In the genomic region with DNA sequence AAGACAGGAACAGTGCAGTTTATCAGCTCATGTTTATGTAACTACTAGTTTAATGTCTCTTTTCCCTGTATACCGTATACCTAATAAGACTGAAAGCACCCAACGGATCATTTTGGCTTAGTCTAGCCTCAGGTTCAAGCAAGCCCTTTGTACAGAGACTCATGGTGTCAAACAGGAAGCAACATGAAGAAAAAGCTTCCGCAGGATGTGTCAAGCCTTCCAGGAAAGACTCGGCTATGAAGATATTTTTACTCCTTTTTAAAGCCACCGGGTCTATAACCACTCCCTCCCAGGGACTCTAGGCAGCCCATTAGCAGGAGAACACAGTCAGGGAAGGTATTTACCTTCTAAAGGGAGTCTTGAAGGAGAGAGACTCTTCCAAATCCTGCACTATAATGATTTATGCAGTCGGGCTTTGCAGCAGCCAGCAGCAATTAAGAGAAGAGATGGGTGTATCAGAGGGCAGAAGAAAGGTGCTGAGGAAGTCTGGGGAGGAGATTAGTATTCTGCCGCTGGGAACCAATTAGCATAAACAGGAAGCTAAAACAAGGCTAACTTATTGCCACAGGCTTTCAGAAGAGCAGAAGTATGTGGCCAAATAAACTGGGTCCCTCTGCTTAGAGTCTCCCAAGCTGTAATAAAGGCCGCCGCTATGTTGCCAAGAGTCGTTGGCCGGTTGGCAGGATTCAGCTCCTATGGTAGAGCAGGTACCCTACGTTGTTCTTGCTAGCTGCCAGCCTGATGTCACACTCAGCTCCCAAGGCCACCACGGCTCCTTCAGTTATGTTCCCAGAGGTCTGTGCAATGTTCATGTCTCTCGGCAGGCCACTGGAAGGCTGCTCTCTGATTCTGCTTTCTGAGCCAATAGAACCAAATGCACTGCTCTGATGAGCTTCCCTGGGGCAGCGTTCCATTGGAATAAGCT, we compare ENCODE assay signal across 9 mouse cellular contexts.
DNase-seq lines count a peak whose midpoint lies in the region; ATAC-seq lines count a peak whose summit lies in the region.
"Had no signal": no experiment of that assay in that cellular context is flagged by ENCODE, and none has a peak within 500 bp of the region (broad histone marks: within the 10 kb centered on the region; RNA-seq: fewer than 3 reads in every experiment).

No protein-coding gene starts in this region.

- 69% methylated on average over 15 of the region's 15 CpGs for WGBS in limb, embryonic 11.5 days
- WGBS in limb, embryonic 10.5 days, result 74% methylated on average over 15 of the region's 15 CpGs
- WGBS in heart, embryonic 11.5 days (ENCODE audit: insufficient replicate concordance), result 67% methylated on average over 15 of the region's 15 CpGs

- no peak for DNase-seq in limb, embryonic 11.5 days (ENCODE audit: low spot score)
- DNase-seq in limb, embryonic 10.5 days (ENCODE audit: low spot score), result no peak
- peak; percentile 55 to 60 for DNase-seq in cerebellum, postnatal 25 days
- peak; percentile 20 to 44 for DNase-seq in natural killer cell, adult 2 months (ENCODE audit: low spot score in 2 of 2)
- no peak for DNase-seq in right cerebral cortex, adult 2 months (ENCODE audit: low spot score in 2 of 2)
- DNase-seq in lung, adult 18-20 months, result no peak

- no peak for ATAC-seq in limb, embryonic 11.5 days (ENCODE audit: insufficient number of reproducible peaks, low FRiP score, low TSS enrichment, low read depth)
- peak; percentile 81 for ATAC-seq in activated CD4-positive, CD25-positive, alpha-beta regulatory T cell, adult 4 months
- no peak for ATAC-seq in heart, embryonic 11.5 days (replicated peaks; ENCODE audit: insufficient number of reproducible peaks, low FRiP score, low TSS enrichment)

- no peaks in the 10 kb centered on the region for H3K27me3 ChIP-seq in limb, embryonic 11.5 days (ENCODE audit: control insufficient read depth, insufficient read depth, low read length)
- no peaks in the 10 kb centered on the region for H3K27me3 ChIP-seq in limb, embryonic 10.5 days (ENCODE audit: low read depth, poor library complexity, severe bottlenecking)
- H3K27me3 ChIP-seq in heart, embryonic 11.5 days (ENCODE audit: control insufficient read depth, insufficient read depth, low read length), result no peaks in the 10 kb centered on the region; the same call in 1 of the 2 replicates

- no peak overlapping the region; the same call in 1 of the 2 replicates for H3K4me2 ChIP-seq in limb, embryonic 11.5 days (ENCODE audit: low read depth, severe bottlenecking)
- H3K4me2 ChIP-seq in heart, embryonic 11.5 days, result no peak overlapping the region

- 0 out of 2 replicates have a peak, but pooled peaks cover 3% of the 10 kb centered on the region for H3K4me1 ChIP-seq in limb, embryonic 11.5 days (ENCODE audit: control insufficient read depth, insufficient read depth, low read length)
- H3K4me1 ChIP-seq in limb, embryonic 10.5 days, result peaks cover 15% of the 10 kb centered on the region
- peaks cover 2% of the 10 kb centered on the region for H3K4me1 ChIP-seq in heart, embryonic 11.5 days (ENCODE audit: control insufficient read depth, insufficient read depth, low read length)

- H3K9me3 ChIP-seq in limb, embryonic 11.5 days (ENCODE audit: control insufficient read depth, low read length), result no peaks in the 10 kb centered on the region
- H3K9me3 ChIP-seq in limb, embryonic 10.5 days (replicated peaks), result no peaks in the 10 kb centered on the region
- no peaks in the 10 kb centered on the region for H3K9me3 ChIP-seq in heart, embryonic 11.5 days (replicated peaks; ENCODE audit: control insufficient read depth, low read length)

- H3K9ac ChIP-seq in limb, embryonic 11.5 days (ENCODE audit: low read length), result no peak overlapping the region
- H3K9ac ChIP-seq in heart, embryonic 11.5 days (ENCODE audit: low read depth, low read length), result no peak overlapping the region

- H3K36me3 ChIP-seq in limb, embryonic 11.5 days (ENCODE audit: control insufficient read depth, insufficient read depth, low read length), result no peaks in the 10 kb centered on the region
- H3K36me3 ChIP-seq in limb, embryonic 10.5 days, result no peaks in the 10 kb centered on the region
- H3K36me3 ChIP-seq in heart, embryonic 11.5 days (ENCODE audit: control insufficient read depth, insufficient read depth, low read length), result no peaks in the 10 kb centered on the region

- H3K27ac ChIP-seq in limb, embryonic 11.5 days (replicated peaks; ENCODE audit: low read depth, low read length), result 0 out of 2 replicates have a peak overlapping the region, but pooled peaks have one; percentile 1
- no peak overlapping the region for H3K27ac ChIP-seq in limb, embryonic 10.5 days
- no peak overlapping the region for H3K27ac ChIP-seq in heart, embryonic 11.5 days (ENCODE audit: low read depth, low read length)
- H3K27ac ChIP-seq: left cerebral cortex, adult 2 months had no signal

- no peak overlapping the region for H3K4me3 ChIP-seq in limb, embryonic 11.5 days (ENCODE audit: low read depth, low read length)
- no peak overlapping the region for H3K4me3 ChIP-seq in limb, embryonic 10.5 days
- no peak overlapping the region for H3K4me3 ChIP-seq in heart, embryonic 11.5 days (ENCODE audit: low read depth, low read length)
- H3K4me3 ChIP-seq: left cerebral cortex, adult 2 months had no signal

Comparison
In these comparisons a context has a peak if more than half of its experiments do, and no peak if none do; other contexts are left out.
1. DNase-seq: peak in cerebellum, postnatal 25 days (2 of 2) and natural killer cell, adult 2 months (2 of 2); none in limb, embryonic 11.5 days (single experiment), limb, embryonic 10.5 days (single experiment), right cerebral cortex, adult 2 months (0 of 2) and lung, adult 18-20 months (0 of 2).